Mouse (Mus musculus): Measurements from ENCODE around the gene Adam23.

GRCm38 (mm10) chr1:63507386-63507785, 61.7 kb downstream of the Adam23 start:
- TF ChIP-seq CTCF (IDR thresholded peaks at IDR 0.05; ENCODE audit: insufficient read depth, low read length) (no peak), POLR2A (IDR thresholded peaks at IDR 0.05; ENCODE audit: borderline replicate concordance, extremely low read depth, low read depth, low read length) (no peak)
